Mouse (Mus musculus) frontal cortex, postnatal 14 days (tissue): ENCODE results near the gene Mfap2.
A peak's percentile ranks its signal among the peaks of the same experiment; 100 is the strongest.

Experiments
- DNase-seq, 2 experiments: peaks; one replicate each; pipeline ENCODE4 v3.0.0; 2022; ENCODE audit warnings: low spot score in 2 of 2

The Mfap2 gene

DNA sequence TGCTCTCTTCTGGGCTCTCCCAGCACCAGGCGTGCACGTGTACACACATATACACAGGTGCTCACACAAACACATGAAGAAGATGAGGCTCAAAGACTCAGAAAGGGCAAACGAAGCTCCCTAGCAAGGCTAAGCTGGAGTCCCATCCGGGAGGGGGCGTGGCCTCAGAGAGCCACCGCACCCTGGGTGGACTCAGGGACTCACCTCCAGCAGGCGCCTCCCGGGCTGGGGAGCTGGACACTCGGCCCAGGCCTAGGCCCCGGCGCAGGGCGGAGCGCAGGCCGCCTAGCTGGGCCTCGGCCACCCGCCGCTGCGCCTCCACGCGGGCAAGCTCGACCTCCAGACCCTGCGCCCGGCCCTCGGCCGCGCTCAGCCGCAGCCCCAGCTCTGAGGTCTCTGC is 14.8 kb downstream of the Mfap2 start:
- no peak for DNase-seq

DNA sequence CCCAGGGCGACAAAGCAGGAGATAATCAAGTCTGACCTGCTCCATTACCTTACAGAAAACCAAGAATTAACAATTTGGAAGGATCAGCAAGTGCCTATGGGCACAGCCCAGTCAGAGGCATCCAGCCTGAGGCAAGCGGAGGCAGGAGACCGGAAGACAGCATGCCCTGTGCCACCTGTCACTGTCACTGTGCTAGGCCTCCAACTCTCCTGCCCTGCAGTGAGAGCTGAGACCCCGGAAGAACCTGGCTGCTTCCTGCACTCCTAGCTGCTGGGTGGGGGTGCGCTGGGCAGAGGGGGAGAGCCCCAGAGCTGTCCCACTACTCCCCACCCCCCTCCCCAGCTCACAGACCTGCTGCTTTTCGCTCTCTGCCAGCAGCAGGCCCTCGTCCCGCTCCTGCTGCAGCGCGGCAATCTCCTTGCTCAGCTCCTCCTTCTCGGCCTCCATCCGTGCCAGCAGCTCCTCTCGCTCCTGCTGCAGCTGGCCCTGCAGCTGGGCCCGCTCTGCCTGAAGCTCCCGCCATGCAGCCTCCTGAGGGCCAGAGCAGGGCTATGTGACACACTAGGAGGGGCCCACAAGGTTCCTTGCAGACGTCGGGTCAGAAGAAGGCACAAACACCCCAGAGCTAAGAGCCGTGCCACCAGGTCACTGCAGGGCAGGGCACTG is 20.5 kb downstream of the Mfap2 start:
- no peak for DNase-seq

DNA sequence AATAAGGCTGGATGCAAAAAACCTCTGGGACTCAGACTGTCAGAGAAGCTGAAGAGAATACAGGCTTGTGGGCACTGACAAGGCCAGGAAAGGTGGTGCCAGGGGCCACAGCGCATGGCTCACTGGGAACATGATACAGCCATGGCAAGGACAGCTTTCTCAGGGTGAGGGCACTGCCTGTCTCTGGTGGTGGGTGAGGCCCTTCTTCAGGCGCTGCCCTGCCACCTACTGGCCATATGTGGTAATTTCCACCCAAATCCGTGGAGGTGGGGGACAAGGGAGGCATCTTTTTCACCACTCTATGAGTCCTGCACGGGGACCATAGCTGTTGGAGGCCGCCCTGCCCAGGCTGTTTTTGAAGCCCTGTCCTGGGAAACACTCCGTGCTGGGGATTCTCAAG is 21.5 kb downstream of the Mfap2 start:
- DNase-seq, result peak; percentile 68 to 76

DNA sequence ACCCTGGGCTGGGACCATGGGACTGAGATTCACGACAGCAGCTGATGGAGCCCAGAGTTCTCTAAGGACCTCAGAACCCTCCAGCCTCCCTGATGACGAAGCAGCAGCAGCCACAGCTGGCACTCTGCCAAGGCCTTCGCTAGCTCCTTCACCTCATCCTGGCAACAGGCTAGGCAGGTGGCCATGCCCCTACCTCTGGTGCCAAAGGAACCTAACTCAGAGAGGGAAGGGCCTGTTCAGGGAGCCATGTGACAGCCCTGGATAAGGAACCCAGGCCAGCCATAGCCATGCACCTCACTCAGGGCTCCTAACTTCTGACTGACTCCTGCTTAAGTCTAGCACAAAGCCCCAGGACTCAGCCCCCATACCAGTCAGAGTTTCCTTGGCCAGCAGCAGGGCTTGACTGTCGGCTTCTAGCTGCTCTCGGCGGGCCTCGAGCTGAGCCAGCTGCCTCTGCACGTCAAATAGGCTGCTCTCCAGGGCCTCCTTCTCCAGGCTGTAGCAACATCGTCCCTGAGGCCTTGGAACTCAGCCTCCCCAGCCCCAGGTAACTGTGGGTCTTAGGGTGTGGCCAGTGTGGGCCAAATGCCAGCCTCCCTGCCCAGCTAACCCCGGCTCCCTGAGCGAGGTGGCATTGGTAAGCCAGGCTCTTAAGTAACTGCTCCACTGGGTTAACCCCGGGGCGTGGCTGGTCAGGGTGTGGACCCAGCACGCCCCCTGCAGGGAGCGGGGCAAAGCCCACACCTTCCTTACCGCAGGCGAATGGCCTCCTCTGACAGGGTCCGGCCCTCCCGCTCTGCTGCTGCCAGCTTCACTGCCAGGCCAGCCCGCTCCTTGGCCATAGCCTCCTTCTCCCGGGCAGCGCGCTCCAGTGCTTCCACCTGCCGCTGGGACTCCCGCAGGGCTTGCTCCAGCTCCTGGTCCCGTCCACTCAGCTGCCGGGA is 23.7 kb downstream of the Mfap2 start:
- no peak for DNase-seq

DNA sequence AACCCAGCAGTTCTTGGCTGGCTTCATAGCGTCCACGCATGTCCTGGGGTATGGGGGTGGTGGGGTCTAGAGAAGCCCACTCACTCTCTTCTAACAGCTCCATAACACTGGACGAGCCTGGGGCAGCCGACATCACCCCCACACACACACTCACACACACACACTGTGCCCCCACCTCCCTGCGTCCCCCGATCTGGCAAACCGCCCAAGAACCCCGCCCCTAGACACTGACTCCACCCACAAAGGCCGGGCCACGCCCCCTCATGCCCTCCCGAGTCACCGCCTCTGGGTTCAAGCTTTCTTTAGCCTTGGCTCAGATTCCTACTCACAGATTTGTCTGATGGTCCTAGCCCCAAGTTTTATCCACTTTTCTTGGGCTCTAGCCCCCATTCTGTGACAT is 30.9 kb downstream of the Mfap2 start:
- no peak for DNase-seq

DNA sequence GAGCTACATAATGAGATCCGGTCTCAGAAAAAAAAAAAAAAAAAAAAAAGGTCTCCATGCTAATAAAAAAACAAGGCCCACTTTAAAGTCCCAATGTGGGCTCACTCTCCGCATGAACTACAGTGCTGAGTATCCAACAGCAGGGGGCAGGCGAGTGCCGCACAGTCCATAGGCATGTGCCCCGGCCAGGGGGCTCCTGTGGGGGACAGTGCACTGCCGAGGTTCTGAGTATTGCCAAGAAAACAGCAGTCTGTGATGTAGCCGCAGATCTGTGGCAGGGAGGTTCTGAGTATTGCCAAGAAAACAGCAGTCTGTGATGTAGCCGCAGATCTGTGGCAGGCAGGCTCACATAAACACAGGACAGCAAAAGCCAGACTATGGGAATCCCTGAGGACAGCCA is 34.6 kb downstream of the Mfap2 start:
- no peak for DNase-seq

DNA sequence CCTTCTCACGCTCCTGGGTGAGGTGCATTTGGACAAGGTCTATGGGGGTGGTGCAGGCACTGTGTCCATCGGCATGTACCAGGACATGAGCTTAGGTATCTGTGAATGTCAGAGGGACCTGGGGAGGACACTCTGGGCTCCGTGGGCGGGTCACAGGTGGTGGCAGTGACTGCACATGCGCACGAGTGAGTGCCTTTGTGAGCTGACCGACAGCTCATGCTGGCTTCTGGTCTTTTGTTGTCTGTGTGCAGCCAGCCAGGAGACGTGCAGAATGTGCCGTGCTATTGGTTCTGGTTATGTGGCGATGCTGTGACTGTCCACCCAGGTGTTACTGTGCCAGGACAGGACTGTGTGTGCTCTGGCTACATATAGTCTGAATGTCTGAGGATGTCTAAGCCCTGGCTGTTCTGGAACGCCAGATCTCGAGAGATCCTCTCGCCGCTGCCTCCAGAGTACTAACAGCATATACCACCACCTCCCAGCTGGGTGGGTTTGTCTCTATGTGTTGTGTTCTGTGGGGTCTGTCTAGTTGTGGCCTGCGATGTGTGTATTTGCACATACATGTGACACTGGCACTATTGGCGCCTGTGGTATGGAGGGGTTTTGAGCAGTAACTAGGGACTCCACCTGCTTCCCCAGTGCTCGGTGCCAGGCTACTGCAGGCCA is 38.7 kb downstream of the Mfap2 start:
- DNase-seq, result no peak

DNA sequence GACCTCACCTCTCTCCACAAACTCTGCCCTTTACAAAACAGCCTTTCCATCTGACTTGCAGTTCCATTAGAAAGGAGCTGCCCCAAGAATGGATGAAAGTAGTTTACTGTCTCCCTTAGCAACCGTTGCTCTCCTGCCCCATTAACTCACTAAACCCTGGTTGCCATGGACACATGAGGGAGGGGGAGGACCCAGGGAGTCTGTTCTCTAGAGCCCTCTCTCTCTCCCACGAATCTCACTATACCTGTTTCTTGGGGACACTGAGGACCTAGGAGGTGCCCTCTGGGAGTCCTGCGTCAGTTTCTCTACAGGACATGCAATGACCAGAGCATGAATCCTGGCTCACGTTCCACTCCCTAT is 39.2 kb downstream of the Mfap2 start:
- no peak for DNase-seq

DNA sequence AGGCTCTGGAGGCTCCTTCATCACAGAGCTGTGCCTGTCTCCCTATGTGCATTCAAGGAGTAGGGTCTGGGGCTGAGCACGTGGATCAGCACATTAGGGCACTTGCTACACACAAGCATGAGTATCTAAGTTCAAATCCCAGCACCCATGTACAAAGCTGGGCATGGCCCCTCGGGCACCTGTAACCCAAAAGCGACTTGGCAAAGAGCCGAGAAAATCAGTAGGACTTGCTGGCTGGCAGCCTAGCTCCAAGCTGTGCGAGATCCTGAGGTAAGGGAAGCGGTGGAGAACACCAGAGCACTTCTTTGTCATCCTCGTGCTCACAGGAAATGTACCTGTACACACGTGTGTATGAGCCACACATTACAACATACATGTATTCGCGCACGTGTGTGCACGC is 42.2 kb downstream of the Mfap2 start:
- no peak for DNase-seq

DNA sequence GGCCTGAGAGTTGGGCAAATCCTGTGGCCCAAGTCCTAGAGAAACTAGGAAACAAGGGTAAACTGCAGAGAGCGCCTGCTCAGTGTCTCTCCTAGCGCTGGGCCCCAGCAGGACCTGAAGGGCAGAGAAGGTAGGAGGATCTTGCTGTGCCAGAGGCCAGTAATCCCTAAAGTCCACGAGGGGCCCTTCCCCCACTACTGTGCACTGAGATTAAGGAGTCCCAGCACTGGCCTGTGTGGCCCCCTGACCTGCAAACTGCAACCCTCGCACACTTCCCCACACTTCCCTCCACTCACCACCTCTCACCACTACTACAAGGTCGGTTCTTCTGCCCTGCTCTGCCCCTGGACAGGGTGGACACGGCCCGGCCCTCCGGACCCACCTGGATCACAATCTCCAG is 42.9 kb downstream of the Mfap2 start:
- DNase-seq, result no peak

DNA sequence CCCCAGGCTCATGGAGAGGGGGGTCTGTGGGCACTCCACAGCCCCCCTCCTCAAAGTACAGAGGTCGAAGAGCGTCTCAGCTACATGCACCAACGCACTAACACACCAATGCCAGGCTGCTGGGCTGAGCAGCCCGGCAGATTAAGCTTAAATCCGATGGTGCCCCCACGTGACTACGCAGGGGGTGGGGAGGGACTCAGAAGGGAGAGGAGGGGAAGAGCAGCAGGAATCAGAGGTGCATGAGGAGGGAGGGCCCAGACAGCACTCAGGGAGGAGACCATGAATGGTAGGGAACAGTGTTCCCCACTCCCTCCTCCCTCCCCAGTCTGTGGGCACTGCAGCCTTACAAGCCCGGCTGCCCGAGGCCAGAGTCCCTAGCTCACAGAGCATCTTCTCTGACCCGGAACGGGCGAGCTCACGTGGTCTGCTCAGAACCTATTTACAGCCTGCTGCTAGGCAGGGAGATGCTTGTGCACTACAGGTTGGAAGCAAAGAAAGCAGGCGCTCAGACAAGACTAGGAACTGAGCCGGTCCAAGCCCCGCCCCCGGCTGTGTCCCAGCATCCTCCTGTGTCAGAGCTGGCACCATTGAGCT is 43.4 kb downstream of the Mfap2 start:
- peak; percentile 70 to 77 for DNase-seq

DNA sequence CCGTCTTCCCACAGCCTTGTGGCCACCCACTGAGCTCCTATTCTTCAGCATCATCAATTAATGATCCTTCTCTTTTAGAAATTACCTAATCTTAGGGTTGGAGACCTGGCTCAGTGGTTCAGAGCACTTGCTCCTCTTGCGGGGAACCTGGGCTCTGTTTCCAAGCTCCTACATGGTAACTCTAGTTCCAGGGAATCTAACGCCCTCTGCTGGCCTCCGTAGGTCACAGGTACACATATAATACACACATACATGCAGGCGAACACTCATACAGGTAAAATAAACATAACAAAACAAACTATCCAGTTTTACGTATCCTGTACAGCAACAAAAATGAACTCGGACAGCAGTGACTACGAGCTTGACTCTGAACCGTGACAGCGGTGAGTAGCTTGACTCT is 46.8 kb downstream of the Mfap2 start:
- no peak for DNase-seq

DNA sequence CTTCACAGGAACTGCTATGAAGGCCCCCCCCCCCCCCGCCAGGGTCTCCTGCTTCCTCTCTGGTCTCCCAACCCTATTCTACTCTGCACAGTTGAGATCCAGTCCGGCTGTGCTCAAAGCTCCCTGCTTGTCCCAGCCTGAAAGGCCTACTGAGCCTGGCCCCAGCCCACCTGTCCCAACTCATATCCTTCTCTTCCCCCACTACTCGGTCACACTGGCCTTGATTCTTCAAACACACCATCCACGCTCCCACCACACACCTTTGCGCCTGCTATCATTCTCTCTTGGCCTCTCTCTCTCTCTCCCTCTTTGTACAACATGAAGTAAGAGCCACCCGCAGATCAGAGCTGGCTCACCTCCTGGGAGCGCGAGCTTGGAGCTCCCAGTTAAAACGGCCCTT is 48.6 kb downstream of the Mfap2 start:
- DNase-seq, result no peak

DNA sequence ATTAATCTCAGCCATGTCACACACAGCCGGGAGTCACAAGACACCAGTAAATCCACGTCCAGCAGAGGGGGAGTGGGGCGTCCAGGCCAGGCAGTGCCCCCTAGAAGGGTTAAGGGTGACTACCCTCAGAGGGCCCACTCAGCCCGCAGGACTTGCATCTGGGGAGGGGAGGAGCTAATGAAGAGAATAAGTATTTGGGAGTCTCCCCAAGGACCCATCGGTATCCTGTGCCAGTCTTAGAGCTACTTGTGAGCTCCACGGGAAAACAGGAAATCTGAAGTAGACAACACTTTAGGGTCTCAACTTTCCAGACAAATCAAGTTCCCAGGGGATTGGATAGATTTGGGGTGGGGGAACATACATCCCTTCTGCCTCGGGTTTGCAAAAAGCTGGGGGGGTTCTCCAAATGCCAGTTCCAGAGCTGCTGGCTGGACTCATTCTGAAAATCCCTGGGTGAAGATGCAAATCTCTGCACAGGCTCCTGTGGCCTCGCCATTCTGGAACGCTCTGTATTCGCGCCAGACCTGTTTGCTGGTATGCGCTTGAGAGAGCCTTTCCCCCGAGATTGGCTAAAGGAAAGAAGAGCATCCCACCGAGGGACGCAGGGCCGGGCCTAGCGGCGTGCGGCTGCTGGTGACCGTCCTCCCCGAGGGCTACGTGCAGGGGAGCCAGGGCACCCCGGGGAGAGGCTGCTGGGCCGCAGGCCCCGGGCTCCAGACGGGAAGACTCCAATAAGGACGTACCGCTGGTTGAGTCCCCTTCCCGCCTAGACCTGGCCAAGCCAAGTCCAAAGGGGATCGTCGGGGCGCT is 49.6 kb downstream of the Mfap2 start:
- DNase-seq, result no peak

DNA sequence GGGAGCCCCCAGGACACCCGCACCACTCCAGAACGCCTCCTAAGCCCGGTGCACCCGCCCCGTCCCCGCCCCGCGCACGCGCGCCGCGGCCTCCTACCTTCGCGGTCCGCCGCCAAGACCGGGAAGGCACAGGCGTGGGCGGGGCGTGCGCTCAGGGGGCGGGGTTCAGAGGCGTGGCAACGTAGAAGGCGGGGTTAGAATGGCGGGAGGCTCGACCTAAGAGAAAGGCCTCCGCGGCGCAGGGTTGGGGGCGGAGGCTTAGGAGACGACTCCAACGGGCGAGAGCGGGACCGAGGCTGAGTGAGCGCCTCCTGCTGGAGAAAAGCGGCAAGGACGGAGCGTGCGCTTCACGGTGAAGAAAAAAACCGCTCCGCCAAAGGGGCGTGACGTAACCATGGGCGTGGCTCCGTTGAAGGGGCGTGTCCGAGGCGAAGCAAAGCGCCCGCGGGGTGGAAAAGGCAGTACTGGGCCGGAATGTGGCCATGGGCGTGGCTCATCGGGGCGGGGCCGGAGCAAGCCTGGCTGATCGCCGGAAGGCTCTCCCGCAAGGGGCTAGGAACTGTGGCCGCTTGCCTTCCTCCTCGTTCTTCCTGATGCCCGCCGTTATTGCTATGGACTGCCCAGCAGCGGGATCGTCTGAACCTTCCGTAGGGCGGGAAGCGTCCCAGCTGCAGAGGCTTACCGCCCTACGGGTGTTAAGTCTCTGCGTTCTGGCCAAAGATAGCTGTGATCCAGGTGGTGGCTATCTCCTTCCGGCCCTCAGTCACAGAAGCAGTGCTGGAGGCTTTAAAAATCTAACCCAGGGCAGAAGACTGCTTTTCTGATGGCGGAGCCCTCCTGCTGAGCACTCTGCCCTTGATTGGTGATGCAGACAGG is 50.4 kb downstream of the Mfap2 start, which contains the start of gene Crocc:
Crocc (minus strand) TSS at position 125 of the 876 bp plus-strand sequence.
- peak; percentile 96 to 99 for DNase-seq

DNA sequence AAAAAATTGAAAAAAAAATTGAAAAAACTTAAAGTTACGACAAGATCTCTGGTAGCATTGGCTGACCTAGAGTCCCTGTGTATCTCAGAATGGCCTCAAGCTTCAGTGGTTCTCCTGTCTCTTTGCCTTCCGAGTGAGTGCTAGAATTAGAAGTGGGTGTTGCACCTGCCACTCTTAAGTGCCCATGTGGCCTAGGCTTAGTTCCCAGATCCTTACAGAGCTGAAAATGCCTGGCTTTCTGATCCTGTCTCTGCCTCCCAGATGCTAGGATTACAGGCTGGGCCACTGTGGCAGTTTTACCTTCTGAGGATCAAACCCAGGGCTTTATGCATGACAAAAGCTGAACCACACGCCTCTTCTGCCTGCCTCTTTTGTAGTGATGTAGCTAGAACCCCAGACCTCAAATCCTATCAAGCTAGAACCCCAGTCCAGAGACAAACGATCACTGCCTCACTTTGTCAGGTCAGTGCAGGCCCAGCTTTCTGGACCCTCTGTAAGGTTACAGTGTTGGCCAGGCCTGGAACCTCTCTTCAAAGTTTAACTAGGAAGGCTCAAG is 54.0 kb downstream of the Mfap2 start:
- no peak for DNase-seq

DNA sequence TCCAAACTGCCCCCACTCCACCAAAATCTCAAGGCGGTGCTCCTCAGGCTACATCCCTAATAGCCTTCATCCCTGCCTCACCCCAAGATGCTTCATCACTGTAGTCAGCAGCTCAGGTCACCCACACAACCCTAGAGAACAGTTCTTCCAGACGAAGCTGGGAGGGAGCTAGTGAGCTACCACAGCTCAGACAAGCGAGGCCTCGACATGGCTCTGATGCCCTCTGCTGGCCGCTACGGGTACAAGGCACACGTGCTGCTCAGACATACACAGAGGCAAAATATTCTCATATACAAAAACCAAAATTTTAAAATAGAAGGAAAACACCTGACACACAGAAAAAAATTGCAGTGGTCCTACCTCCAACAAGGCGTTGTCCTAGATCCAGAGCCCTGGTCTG is 54.9 kb downstream of the Mfap2 start:
- peak; percentile 70 to 74 for DNase-seq
